Mouse (Mus musculus) cortical plate, adult 2 months (tissue): ENCODE measurements at regions not wholly inside any gene's neighbourhood (a gene's known extent, or its start where the extent isn't known, plus 50 kb on each side); places are given as distances from the start of the nearest gene placed in this dataset.

Experiments
- CTCF ChIP-seq: fragments of 200-500 bp; IDR thresholded peaks from 2 replicates; pipeline ENCODE4 v1.5.1; 2011; ENCODE audit warnings: mild to moderate bottlenecking, control low read depth, low read length; ENCODE audit not compliant: insufficient read depth; ENCODE audit errors: extremely low read depth
- POLR2A ChIP-seq: fragments of 200-500 bp; IDR thresholded peaks from 2 replicates; pipeline ENCODE4 v1.6.1; 2011; ENCODE audit warnings: mild to moderate bottlenecking, low read length, control low read depth; ENCODE audit not compliant: insufficient read depth; ENCODE audit errors: extremely low read depth

DNA sequence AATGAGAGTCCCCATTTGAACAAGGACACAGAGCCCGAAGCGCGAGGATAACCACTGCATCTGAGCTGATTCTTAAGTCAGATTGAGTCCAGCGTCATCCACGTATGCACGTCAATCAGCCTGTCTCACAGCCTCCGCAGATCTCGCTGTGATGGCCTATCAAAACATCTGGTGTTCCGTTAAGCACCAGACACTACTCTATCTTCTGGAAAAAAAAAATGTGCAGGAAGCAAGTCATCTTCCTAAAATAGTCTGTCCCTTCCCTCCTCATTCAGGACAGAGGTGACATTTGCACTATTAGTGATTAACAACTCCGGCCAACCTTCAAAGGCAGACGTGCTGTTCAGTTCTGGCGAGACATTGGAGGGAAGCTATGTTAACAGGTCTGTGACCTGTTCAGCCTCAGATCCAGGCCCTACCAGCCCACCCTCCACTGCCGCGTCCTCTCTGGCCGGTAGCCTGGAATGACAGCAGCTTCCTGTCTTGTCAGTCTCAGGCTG, 81.0 kb downstream of the Cpn2 start:
- TF ChIP-seq POLR2A (no peak), CTCF (no peak)
